In genomic region chr4:119897054-119897855, GRCm38 (mm10) we compare ENCODE assay signal across 17 mouse cellular contexts.
DNase-seq lines count a peak whose midpoint lies in the region; TF ChIP-seq lines count a peak whose summit lies in the region.
"Had no signal": no experiment of that assay in that cellular context is flagged by ENCODE, and none has a peak within 500 bp of the region (broad histone marks: within the 10 kb centered on the region; RNA-seq: fewer than 3 reads in every experiment).

No protein-coding gene starts in this region.

- H3K27ac ChIP-seq in layer of hippocampus, adult 2 months, result peak overlapping the region; percentile 47; the same call in 1 of the 2 replicates
- peak overlapping the region; percentile 47; the same call in 1 of the 2 replicates for H3K27ac ChIP-seq in CH12.LX (ENCODE audit: insufficient read depth, low read depth)
- H3K27ac ChIP-seq: embryonic facial prominence, embryonic 13.5 days; forebrain, embryonic 15.5 days; heart, embryonic 13.5 days; hindbrain, embryonic 14.5 days; lung, embryonic 15.5 days had no signal

- no peak for TF ChIP-seq RAD21 in CH12.LX (IDR thresholded peaks at IDR 0.05; ENCODE audit: low read depth, low read length)

- H3K79me2 ChIP-seq in CH12.LX (replicated peaks; ENCODE audit: control insufficient read depth, extremely low read depth, insufficient read depth, poor library complexity, severe bottlenecking), result no peaks in the 10 kb centered on the region

- H3K4me2 ChIP-seq in CH12.LX (ENCODE audit: insufficient read depth, low read depth, poor library complexity, severe bottlenecking), result peak overlapping the region; percentile 32
- H3K4me2 ChIP-seq: embryonic facial prominence, embryonic 13.5 days; forebrain, embryonic 15.5 days; heart, embryonic 13.5 days; hindbrain, embryonic 14.5 days; lung, embryonic 15.5 days had no signal

- no peak overlapping the region for H3K9ac ChIP-seq in CH12.LX (ENCODE audit: insufficient read depth, low read depth)
- H3K9ac ChIP-seq: embryonic facial prominence, embryonic 13.5 days; forebrain, embryonic 15.5 days; heart, embryonic 13.5 days; hindbrain, embryonic 14.5 days; lung, embryonic 15.5 days had no signal

- TF ChIP-seq CTCF in layer of hippocampus, adult 2 months (conservative IDR thresholded peaks at IDR 0.05), result no peak
- TF ChIP-seq CTCF in CH12.LX (conservative IDR thresholded peaks at IDR 0.05 in 1 of 2, IDR thresholded peaks at IDR 0.05 in 1 of 2; ENCODE audit: low read depth in 2 of 2, low read length in 2 of 2), result no peak

- in situ Hi-C loops in CH12.LX (cut with MboI; ENCODE audit: low pct_ligation_motif_present, low pct_unique_long_range_greater_than_20kb, low sequenced_read_pairs), result no loop called here

- H3K4me1 ChIP-seq in CH12.LX (ENCODE audit: control insufficient read depth in 1 of 2, insufficient read depth in 2 of 2), result peaks cover 27 to 49% of the 10 kb centered on the region in 2 experiments
- H3K4me1 ChIP-seq: embryonic facial prominence, embryonic 13.5 days had no signal

- no peaks in the 10 kb centered on the region for H3K36me3 ChIP-seq in CH12.LX (replicated peaks in 1 of 2; ENCODE audit: control insufficient read depth in 1 of 2, insufficient read depth in 1 of 2, low read length in 1 of 2)
- H3K36me3 ChIP-seq: embryonic facial prominence, embryonic 13.5 days; forebrain, embryonic 15.5 days; heart, embryonic 13.5 days; lung, embryonic 15.5 days had no signal

- TF ChIP-seq EP300 in CH12.LX (IDR thresholded peaks at IDR 0.05; ENCODE audit: low read length), result peak; percentile 83

- no peaks in the 10 kb centered on the region for H3K27me3 ChIP-seq in CH12.LX (replicated peaks)
- H3K27me3 ChIP-seq: embryonic facial prominence, embryonic 13.5 days; forebrain, embryonic 15.5 days; heart, embryonic 13.5 days; lung, embryonic 15.5 days had no signal

- dilution Hi-C loops in CH12.LX (cut with MboI; ENCODE audit: extremely low pct_ligation_motif_present, extremely low pct_unique_long_range_greater_than_20kb, low sequenced_read_pairs), result no loop called here

- no peaks in the 10 kb centered on the region for H3K9me3 ChIP-seq in CH12.LX (replicated peaks; ENCODE audit: low read length)
- H3K9me3 ChIP-seq: embryonic facial prominence, embryonic 13.5 days; forebrain, embryonic 15.5 days; heart, embryonic 13.5 days; lung, embryonic 15.5 days had no signal

- no peak for TF ChIP-seq POLR2A in CH12.LX (IDR thresholded peaks at IDR 0.05; ENCODE audit: low read depth, low read length)

- H3K4me3 ChIP-seq in layer of hippocampus, adult 2 months, result no peak overlapping the region
- no peak overlapping the region for H3K4me3 ChIP-seq in CH12.LX (replicated peaks in 1 of 3; ENCODE audit: low read depth in 2 of 3, low read length in 2 of 3, poor library complexity in 1 of 3)
- H3K4me3 ChIP-seq: embryonic facial prominence, embryonic 13.5 days; forebrain, embryonic 15.5 days; heart, embryonic 13.5 days; lung, embryonic 15.5 days had no signal

- no peak for DNase-seq in layer of hippocampus, adult 2 months (ENCODE audit: low spot score in 2 of 2)
- DNase-seq in layer of hippocampus, adult 11-12 months (ENCODE audit: low spot score), result no peak
- DNase-seq in CH12.LX (ENCODE audit: extremely low read depth), result peak; percentile 68
- DNase-seq in induced T-regulatory cell, adult 2 months (ENCODE audit: low read depth), result peak; percentile 15
- peak; percentile 42 for DNase-seq in thymus, postnatal 0 days (ENCODE audit: low spot score)
- DNase-seq in urinary bladder, postnatal 36 days (ENCODE audit: low spot score in 2 of 2), result no peak
- no peak for DNase-seq in kidney, postnatal 14 days
- DNase-seq in cerebellum, adult 11 months, result no peak
- DNase-seq: cerebellum, postnatal 14 days; gastrocnemius, postnatal 36 days; kidney, adult 8-10 months; liver had no signal

TF ChIP-seq in CH12.LX, 34 proteins besides CTCF, POLR2A, EP300 and RAD21:
- TF ChIP-seq USF2 (conservative IDR thresholded peaks at IDR 0.05; ENCODE audit: low read depth, low read length), result no peak
- peak; percentile 37; the same call in 1 of the 2 replicates for TF ChIP-seq CHD2 (IDR thresholded peaks at IDR 0.05; ENCODE audit: low read length)
- TF ChIP-seq GABPA (IDR thresholded peaks at IDR 0.05; ENCODE audit: insufficient replicate concordance, low read depth, low read length), result no peak
- no peak for TF ChIP-seq TBP (conservative IDR thresholded peaks at IDR 0.05; ENCODE audit: low read depth, low read length)
- TF ChIP-seq RCOR1 (conservative IDR thresholded peaks at IDR 0.05; ENCODE audit: low read depth, low read length), result 0 out of 2 replicates have a peak, but pooled peaks have one; percentile 51
- peak; percentile 61 for TF ChIP-seq MYC (IDR thresholded peaks at IDR 0.05; ENCODE audit: low read depth, low read length)
- peak; percentile 27; the same call in 1 of the 2 replicates for TF ChIP-seq MAZ (IDR thresholded peaks at IDR 0.05; ENCODE audit: low read depth, low read length)
- TF ChIP-seq JUND (conservative IDR thresholded peaks at IDR 0.05; ENCODE audit: low read depth, low read length), result peak; percentile 18; the same call in 1 of the 2 replicates
- no peak for TF ChIP-seq E2F4 (IDR thresholded peaks at IDR 0.05; ENCODE audit: insufficient replicate concordance, low read depth, low read length)
- TF ChIP-seq HCFC1 (IDR thresholded peaks at IDR 0.05; ENCODE audit: low read depth, low read length), result no peak
- TF ChIP-seq MEF2A (IDR thresholded peaks at IDR 0.05; ENCODE audit: borderline replicate concordance, low read depth, low read length), result peak; percentile 81; the same call in 1 of the 2 replicates
- TF ChIP-seq POLR2AphosphoS2 (IDR thresholded peaks at IDR 0.05; ENCODE audit: low read depth, low read length), result no peak
- TF ChIP-seq NELFE (IDR thresholded peaks at IDR 0.05; ENCODE audit: low read depth, low read length), result 0 out of 2 replicates have a peak, but pooled peaks have one; percentile 38
- TF ChIP-seq BHLHE40 (IDR thresholded peaks at IDR 0.05; ENCODE audit: low read depth, low read length), result peak; percentile 63; the same call in 1 of the 2 replicates
- peak; percentile 25 for TF ChIP-seq SMC3 (IDR thresholded peaks at IDR 0.05; ENCODE audit: low read depth, low read length)
- peak; percentile 72; the same call in 1 of the 2 replicates for TF ChIP-seq MAX (IDR thresholded peaks at IDR 0.05; ENCODE audit: low read length)
- TF ChIP-seq KAT2A (IDR thresholded peaks at IDR 0.05; ENCODE audit: insufficient replicate concordance, low read length), result no peak
- no peak for TF ChIP-seq ZKSCAN1 (IDR thresholded peaks at IDR 0.05; ENCODE audit: borderline replicate concordance, low read depth, low read length)
- TF ChIP-seq USF1 (IDR thresholded peaks at IDR 0.05; ENCODE audit: low read depth, low read length), result no peak
- TF ChIP-seq MXI1 (IDR thresholded peaks at IDR 0.05; ENCODE audit: low read depth, low read length), result peak; percentile 46; the same call in 1 of the 2 replicates
- no peak for TF ChIP-seq SIN3A (IDR thresholded peaks at IDR 0.05; ENCODE audit: low read length)
- 0 out of 2 replicates have a peak, but pooled peaks have one; percentile 24 for TF ChIP-seq ELF1 (IDR thresholded peaks at IDR 0.05; ENCODE audit: low read depth, low read length)
- 0 out of 2 replicates have a peak, but pooled peaks have one; percentile 18 for TF ChIP-seq JUN (IDR thresholded peaks at IDR 0.05; ENCODE audit: insufficient read depth, low read depth, low read length)
- no peak for TF ChIP-seq UBTF (IDR thresholded peaks at IDR 0.05; ENCODE audit: low read depth, low read length)
- TF ChIP-seq ZMIZ1 (IDR thresholded peaks at IDR 0.05; ENCODE audit: low read depth, low read length), result no peak
- no peak for TF ChIP-seq NRF1 (IDR thresholded peaks at IDR 0.05; ENCODE audit: low read depth, low read length)
- peak; percentile 86 for TF ChIP-seq MAFK (IDR thresholded peaks at IDR 0.05; ENCODE audit: insufficient replicate concordance, low read length)
- TF ChIP-seq IRF4 (IDR thresholded peaks at IDR 0.05; ENCODE audit: low read depth, low read length), result peak; percentile 83
- TF ChIP-seq PAX5 (IDR thresholded peaks at IDR 0.05; ENCODE audit: low read length), result no peak
- peak; percentile 70; the same call in 1 of the 2 replicates for TF ChIP-seq TCF12 (IDR thresholded peaks at IDR 0.05; ENCODE audit: low read depth, low read length)
- peak; percentile 66 for TF ChIP-seq ETS1 (conservative IDR thresholded peaks at IDR 0.05; ENCODE audit: low read depth, low read length)

Comparison
In these comparisons a context has a peak if more than half of its experiments do, and no peak if none do; other contexts are left out.
1. DNase-seq: peak in CH12.LX (single experiment), induced T-regulatory cell, adult 2 months (single experiment) and thymus, postnatal 0 days (single experiment); none in layer of hippocampus, adult 2 months (0 of 2), layer of hippocampus, adult 11-12 months (single experiment), urinary bladder, postnatal 36 days (0 of 2), kidney, postnatal 14 days (single experiment) and cerebellum, adult 11 months (single experiment).